Mouse (Mus musculus) 3T3-L1 (cell line): ENCODE measurements around the gene Ptbp1.
A peak's percentile ranks its signal among the peaks of the same experiment; 100 is the strongest.

Experiments used
- DNase-seq: peaks from one replicate; pipeline ENCODE4 v3.0.0-alpha.2; 2015; ENCODE audit warnings: low read depth, low spot score

The Ptbp1 gene

DNA sequence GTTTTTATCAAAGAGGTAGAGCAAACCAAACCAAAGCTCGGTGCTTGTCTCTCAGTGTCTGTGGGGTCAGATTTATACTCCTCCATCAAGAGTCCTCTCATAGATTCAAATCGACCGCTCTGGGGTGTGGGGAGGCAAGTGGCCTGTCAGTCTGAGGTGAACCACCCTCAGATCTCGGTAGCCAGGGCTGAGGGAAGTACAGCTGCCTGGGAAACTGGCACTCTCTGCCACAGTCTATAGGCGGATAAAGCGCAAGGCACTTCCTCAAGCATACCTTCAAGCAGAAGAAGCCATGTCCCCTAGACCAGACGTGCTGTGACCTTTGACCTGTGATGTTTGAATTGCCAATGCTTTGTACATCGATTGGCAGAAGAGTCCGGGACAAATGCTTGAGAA lies 21.4 kb upstream of the Ptbp1 start:
- DNase-seq: no peak

GRCm38 (mm10) chr10:79834769-79835398 lies 19.3 kb upstream of the Ptbp1 start:
- peak; percentile 82 for DNase-seq

GRCm38 (mm10) chr10:79836918-79837317 lies 17.3 kb upstream of the Ptbp1 start:
- no peak for DNase-seq

DNA sequence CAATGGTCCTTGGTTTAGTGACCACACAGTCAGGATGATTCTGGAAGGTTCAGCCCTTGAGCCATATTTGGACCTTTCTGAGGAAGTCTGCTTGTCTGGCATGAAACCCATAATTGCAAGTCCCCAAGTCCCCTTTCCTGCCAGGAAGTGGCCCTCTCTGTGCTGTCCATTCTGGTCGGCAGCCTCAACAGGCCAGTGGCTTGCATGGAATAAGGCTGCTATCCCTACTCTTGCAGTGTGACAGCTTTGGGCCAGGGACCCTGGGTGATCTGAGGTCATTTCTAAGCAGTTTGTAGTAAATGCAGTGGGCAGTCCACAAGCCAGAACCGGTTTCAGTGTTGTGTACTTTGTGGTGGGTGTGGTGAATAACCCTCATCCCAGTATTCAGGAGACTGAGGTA lies 16.1 kb upstream of the Ptbp1 start:
- DNase-seq: no peak

DNA sequence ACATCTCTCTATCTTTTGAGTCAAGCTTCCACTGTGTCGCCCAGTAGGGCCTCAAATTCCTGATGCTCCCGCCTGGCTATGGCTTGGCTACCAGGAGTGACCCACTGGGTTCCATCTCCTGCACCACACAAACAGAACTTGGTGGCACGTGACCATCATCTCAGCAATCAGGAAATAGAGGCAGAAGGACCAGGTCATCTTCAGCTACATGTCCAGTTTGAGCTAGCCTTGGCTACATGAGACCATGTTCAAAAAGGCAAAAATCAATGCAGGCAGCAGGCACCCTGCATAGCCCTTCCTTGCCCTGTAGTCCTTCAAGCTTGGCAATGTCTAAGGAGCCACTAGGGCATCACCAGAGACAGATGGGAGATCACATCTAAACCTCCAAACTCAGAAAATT lies 14.1 kb upstream of the Ptbp1 start:
- no peak for DNase-seq

- peak; percentile 89 for DNase-seq
Observed at GRCm38 (mm10) chr10:79840644-79841551, 13.3 kb upstream of the Ptbp1 start.

- peak; percentile 78 for DNase-seq
Observed at GRCm38 (mm10) chr10:79842322-79842721, 11.9 kb upstream of the Ptbp1 start.

DNA sequence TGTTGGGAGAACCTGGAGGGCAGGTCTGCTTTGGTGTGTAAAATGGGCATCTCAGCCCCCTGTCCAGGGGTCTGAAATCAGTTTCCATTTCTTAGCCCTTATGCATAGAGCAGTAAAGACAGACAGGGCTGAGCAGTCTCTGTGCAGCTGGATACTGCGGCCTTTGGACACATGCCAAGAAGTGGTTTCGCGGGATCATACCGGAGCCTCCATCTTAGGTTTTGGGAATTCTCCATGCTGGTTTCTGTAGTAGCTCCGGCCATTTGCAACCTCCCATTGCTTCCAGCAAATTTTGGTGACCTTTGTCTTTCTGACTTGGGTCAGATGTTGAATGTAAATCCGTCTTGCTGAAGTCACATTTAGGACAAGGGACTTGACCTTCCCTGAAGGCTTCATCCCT lies 10.8 kb upstream of the Ptbp1 start:
- peak; percentile 36 for DNase-seq

GRCm38 (mm10) chr10:79846553-79846952 lies 7.7 kb upstream of the Ptbp1 start:
- no peak for DNase-seq

- no peak for DNase-seq
Observed at GRCm38 (mm10) chr10:79849941-79850628, 4.1 kb upstream of the Ptbp1 start.

DNA sequence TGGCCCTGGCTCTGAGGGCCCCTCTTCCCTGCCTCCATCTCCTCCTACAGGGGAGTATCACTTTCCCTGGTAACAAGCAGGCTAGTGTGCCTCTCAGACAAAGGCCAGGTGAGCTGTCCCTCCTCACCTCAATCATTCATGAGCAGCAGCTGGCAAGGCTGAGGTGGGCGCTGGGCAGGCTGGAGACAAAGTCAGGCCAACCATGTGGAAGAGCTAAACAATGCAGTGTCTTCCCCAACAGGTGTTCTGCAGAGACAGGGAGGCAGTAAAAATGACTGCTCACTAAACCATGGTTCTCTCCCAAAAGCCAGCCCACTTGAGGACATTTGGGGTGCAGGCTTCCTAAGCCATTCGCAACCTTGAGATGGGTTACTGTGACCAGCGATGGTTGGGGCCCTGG lies 2.6 kb upstream of the Ptbp1 start:
- DNase-seq: no peak

DNA sequence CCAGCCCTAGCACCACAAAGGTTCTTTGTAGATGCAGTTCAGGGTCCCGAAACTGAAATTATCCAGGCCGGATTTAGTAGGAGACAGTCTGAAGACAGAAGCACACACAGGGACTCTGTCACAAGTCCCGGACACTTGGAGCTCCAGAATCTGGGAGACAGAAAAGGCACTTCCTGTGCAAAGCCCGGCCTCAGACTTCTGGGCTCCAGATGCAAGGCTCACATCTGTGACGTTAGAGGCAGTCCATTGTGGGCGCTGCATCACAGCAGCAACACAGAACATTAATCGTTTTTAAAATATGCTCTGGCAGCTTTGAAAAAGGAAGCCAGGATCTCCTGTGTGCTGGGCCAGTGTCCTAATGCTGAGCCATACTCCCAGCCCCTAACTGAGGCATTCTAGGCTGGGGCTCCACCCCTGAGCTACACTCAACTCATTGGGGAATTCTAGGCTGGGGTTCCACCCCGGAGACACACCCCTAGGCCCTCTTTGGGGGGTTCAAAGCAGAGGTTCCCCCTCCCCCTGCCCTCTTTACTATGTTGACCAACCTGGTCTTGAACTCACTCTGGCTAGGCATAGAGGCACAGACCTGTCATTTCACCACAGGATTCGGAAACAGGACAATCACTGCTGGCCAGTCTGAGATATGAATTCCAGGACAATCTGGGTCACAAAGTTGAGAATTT lies 2.0 kb upstream of the Ptbp1 start:
- peak; percentile 73 for DNase-seq

DNA sequence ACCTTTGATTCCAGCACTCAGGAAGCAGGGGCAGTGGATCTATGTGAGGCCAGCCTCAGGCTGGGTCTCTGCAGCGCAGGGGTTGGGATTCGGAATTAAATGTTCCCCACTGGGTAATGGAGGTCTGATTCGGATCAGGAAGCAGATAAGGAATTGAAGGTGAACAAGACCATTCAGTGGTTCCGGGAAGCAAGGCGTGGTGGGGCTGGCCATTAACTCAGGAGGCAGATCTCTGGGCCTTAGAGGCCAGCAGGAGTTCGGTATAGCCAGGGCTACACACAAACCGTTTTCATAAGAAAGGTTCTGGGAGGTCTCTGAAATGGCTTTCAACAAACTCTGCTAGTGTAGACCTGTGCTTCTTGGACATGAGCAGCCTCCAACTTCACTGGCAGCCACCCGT lies 1.4 kb upstream of the Ptbp1 start:
- DNase-seq: no peak

DNA sequence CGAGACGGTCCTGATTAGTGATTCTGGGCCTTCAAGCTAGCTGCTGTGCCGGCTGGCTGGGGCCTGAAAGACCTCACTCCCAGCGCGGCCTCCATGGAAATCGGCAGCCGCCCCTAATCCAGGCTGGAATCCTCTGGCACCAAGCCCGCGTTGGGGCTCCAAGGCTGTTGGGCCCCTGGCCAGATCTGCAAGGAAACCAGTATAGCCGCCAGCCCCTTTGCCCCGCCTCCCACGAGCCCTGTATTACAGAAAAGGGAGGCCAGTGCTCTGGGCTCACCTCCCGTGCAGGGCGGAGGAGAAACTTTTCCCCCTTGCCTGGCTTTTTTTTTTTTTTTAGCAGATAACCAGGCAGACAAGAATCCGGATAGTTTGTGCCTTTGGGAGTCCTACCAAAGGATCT lies 835 bp upstream of the Ptbp1 start:
- peak; percentile 97 for DNase-seq

DNA sequence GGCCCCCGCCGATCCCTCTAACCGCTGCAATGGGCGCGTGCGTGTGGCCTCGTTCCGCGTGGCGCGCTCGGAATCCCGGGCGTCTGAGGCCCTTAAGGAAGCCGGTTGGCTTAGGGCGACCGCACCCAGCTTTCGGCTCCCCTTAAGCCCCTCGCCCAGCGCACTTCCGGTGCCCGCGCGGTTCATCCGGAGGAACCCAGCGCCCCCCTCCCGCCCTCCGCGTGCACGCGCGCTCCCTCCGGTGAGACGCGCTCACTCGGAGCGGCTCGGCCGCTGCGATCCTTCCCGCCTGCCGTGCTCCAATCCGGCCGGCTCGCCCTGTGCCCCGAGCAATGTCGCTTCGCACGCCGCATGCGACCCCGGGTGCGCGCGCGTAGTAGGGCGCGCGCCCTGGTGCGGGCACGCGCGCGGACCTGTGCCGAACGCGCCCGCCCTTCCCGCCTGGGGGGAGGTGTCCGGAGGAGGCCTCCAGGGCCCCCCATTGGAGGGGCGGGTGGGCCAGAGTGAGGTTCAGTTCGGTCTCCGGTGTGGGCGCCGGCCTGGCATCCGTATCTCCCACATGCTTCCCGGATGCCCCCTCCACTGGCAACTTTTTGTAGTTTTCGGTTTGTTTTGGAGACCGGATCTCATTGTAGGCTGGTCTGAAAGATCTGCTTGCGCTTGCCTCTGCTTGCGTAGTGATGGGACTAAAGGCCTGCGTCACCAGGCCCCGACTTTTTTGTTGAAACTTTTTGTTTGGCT lies 744 bp downstream of the Ptbp1 start:
- peak; percentile 57 for DNase-seq

GRCm38 (mm10) chr10:79855558-79856184 lies 1.4 kb downstream of the Ptbp1 start:
- peak; percentile 40 for DNase-seq

- no peak for DNase-seq
Observed at GRCm38 (mm10) chr10:79856280-79856679, 2.1 kb downstream of the Ptbp1 start.

GRCm38 (mm10) chr10:79856704-79857451 lies 2.7 kb downstream of the Ptbp1 start:
- DNase-seq: peak; percentile 26

DNA sequence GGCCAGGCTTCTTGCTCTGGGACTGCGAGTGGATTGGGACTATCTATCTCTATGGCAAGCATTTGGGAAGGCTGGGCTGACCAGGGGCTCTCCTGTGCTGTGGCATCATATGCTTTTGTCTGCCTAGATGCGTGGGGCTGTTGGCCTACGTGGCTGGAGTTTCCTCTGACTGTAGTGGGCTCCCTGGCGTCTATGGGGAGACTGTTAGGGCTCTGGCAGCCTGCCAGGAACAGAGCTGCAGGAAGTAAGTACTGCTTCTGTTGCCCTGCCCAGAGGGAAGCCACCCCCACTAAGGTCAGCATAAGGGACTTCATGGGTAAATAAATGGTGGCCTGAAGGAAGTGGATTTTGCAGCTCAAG lies 3.2 kb downstream of the Ptbp1 start:
- peak; percentile 69 for DNase-seq

DNA sequence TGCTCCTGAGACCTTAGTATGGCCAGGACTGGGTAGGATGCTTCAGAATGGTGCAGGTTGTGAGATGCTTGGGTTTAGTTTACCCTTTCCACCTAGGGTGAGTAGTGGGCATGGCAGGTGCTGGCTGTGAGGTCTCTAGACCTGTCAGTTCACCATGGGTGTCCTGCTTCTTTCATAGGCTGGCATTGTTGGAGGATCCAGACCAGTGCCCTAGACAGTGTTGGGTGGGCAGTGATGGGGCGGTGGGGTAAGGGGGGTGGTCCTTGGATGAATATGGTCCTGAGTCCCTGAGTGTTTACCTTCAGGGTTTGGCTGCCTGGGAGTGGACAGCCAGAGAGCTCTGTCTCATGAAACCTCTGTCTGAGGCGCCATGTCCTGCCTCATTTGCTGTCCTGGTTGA lies 3.7 kb downstream of the Ptbp1 start:
- no peak for DNase-seq
